Mouse (Mus musculus) megakaryocyte, embryonic 14.5 days (primary cell): ENCODE results near the gene Dock6.

Experiments used
- FLI1 ChIP-seq: IDR thresholded peaks from 2 replicates; pipeline ENCODE4 v1.6.1; 2012; ENCODE audit warnings: low read length, inconsistent platforms, mixed read lengths
- GATA1 ChIP-seq: IDR thresholded peaks from 3 replicates; pipeline ENCODE4 v1.6.1; 2012; ENCODE audit warnings: mixed read lengths, low read length, inconsistent platforms, borderline replicate concordance

GRCm38 (mm10) chr9:21851084-21851483 lies 1.4 kb downstream of the Dock6 start:
- no peak for TF ChIP-seq FLI1
- no peak for TF ChIP-seq GATA1
